Mouse (Mus musculus) lung, postnatal 14 days (tissue): ENCODE data around the gene 1700067K01Rik.
A peak's percentile ranks its signal among the peaks of the same experiment; 100 is the strongest.

Experiments used
- DNase-seq: peaks from one replicate; pipeline ENCODE4 v3.0.0; 2021

Gene 1700067K01Rik

GRCm38 (mm10) chr8:84012499-84013165 is 11.3 kb downstream of the 1700067K01Rik start:
- peak; percentile 17 for DNase-seq

- no peak for DNase-seq
Observed at GRCm38 (mm10) chr8:84015833-84016232, 14.5 kb downstream of the 1700067K01Rik start.

- DNase-seq, result no peak
Observed at GRCm38 (mm10) chr8:84019738-84020137, 18.4 kb downstream of the 1700067K01Rik start.

GRCm38 (mm10) chr8:84021096-84021495 is 19.8 kb downstream of the 1700067K01Rik start, which contains the start of gene Palm3:
TSS of gene Palm3 (plus strand) at chr8:84021471.
- DNase-seq, result no peak

GRCm38 (mm10) chr8:84021569-84021968 is 20.3 kb downstream of the 1700067K01Rik start:
- no peak for DNase-seq

GRCm38 (mm10) chr8:84023085-84023484 is 21.8 kb downstream of the 1700067K01Rik start:
- DNase-seq, result peak; percentile 65

GRCm38 (mm10) chr8:84023631-84024030 is 22.3 kb downstream of the 1700067K01Rik start:
- DNase-seq, result no peak

GRCm38 (mm10) chr8:84024171-84024570 is 22.9 kb downstream of the 1700067K01Rik start:
- DNase-seq, result peak; percentile 72

- peak; percentile 47 for DNase-seq
Observed at GRCm38 (mm10) chr8:84025863-84026262, 24.6 kb downstream of the 1700067K01Rik start.

GRCm38 (mm10) chr8:84027449-84027848 is 26.1 kb downstream of the 1700067K01Rik start:
- DNase-seq, result no peak

GRCm38 (mm10) chr8:84029272-84029671 is 28.0 kb downstream of the 1700067K01Rik start:
- DNase-seq, result no peak

- no peak for DNase-seq
Observed at GRCm38 (mm10) chr8:84032777-84033176, 31.5 kb downstream of the 1700067K01Rik start.

- DNase-seq, result no peak
Observed at GRCm38 (mm10) chr8:84038015-84038414, 36.7 kb downstream of the 1700067K01Rik start.

GRCm38 (mm10) chr8:84039050-84039449 is 37.7 kb downstream of the 1700067K01Rik start:
- peak; percentile 85 for DNase-seq

- DNase-seq, result peak; percentile 77
Observed at GRCm38 (mm10) chr8:84042066-84042947, 41.0 kb downstream of the 1700067K01Rik start, which contains the start of gene Il27ra. TSS of gene Il27ra (minus strand) at chr8:84042589.

GRCm38 (mm10) chr8:84042948-84043342 is 41.6 kb downstream of the 1700067K01Rik start:
- no peak for DNase-seq

GRCm38 (mm10) chr8:84044103-84044502 is 42.8 kb downstream of the 1700067K01Rik start:
- DNase-seq, result no peak

GRCm38 (mm10) chr8:84044900-84045299 is 43.6 kb downstream of the 1700067K01Rik start, which contains the start of gene Rln3:
TSS of gene Rln3 (minus strand) at chr8:84045000.
- no peak for DNase-seq

GRCm38 (mm10) chr8:84046505-84046904 is 45.2 kb downstream of the 1700067K01Rik start:
- DNase-seq, result no peak

- no peak for DNase-seq
Observed at GRCm38 (mm10) chr8:84048171-84048570, 46.9 kb downstream of the 1700067K01Rik start.

- DNase-seq, result no peak
Observed at GRCm38 (mm10) chr8:84052746-84053145, 51.4 kb downstream of the 1700067K01Rik start.

- DNase-seq, result no peak
Observed at GRCm38 (mm10) chr8:84053229-84053628, 51.9 kb downstream of the 1700067K01Rik start.
